Mouse (Mus musculus) bone marrow macrophage, adult 2 months (primary cell): ENCODE results near the gene Ptk7.

Source experiments
- CTCF ChIP-seq: IDR thresholded peaks from 2 replicates; pipeline ENCODE4 v1.5.1; 2012; ENCODE audit warnings: low read depth, mild to moderate bottlenecking, low read length, moderate library complexity
- POLR2A ChIP-seq: IDR thresholded peaks from 2 replicates; pipeline ENCODE4 v1.6.1; 2012; ENCODE audit warnings: mild to moderate bottlenecking, low read depth, low read length, borderline replicate concordance

- TF ChIP-seq CTCF = no peak
- TF ChIP-seq POLR2A = no peak
Measured at GRCm38 (mm10) chr17:46645561-46646321, 16.4 kb upstream of the Ptk7 start, which contains the start of the genes Klc4 and Mrpl2.
